Mouse (Mus musculus) natural killer cell, adult 2 months (primary cell): Measurements from ENCODE around the gene Syngr4.
A peak's percentile ranks its signal among the peaks of the same experiment; 100 is the strongest.

ENCODE experiments used
- DNase-seq, 2 experiments: peaks; one replicate each; pipeline ENCODE4 v3.0.0; 2022; ENCODE audit warnings: low spot score in 2 of 2

The Syngr4 gene

GRCm38 (mm10) chr7:45869107-45869670, 27.3 kb downstream of the Syngr4 start:
- DNase-seq = no peak

GRCm38 (mm10) chr7:45867871-45868270, 28.6 kb downstream of the Syngr4 start:
- no peak for DNase-seq

- peak; percentile 88 to 92 for DNase-seq
Measured at GRCm38 (mm10) chr7:45865925-45866910, 30.3 kb downstream of the Syngr4 start.

- no peak for DNase-seq
Measured at GRCm38 (mm10) chr7:45864435-45864834, 32.1 kb downstream of the Syngr4 start.

- DNase-seq = no peak
Measured at GRCm38 (mm10) chr7:45862804-45863203, 33.7 kb downstream of the Syngr4 start.

- no peak for DNase-seq
Measured at GRCm38 (mm10) chr7:45859008-45859407, 37.5 kb downstream of the Syngr4 start.

- no peak for DNase-seq
Measured at GRCm38 (mm10) chr7:45856950-45857901, 39.3 kb downstream of the Syngr4 start.

- DNase-seq = no peak
Measured at GRCm38 (mm10) chr7:45853089-45853488, 43.4 kb downstream of the Syngr4 start.

- DNase-seq = no peak
Measured at GRCm38 (mm10) chr7:45850661-45851060, 45.9 kb downstream of the Syngr4 start.

- no peak for DNase-seq
Measured at GRCm38 (mm10) chr7:45848447-45849027, 48.0 kb downstream of the Syngr4 start.

GRCm38 (mm10) chr7:45842950-45843744, 53.4 kb downstream of the Syngr4 start:
- no peak for DNase-seq
